Mouse (Mus musculus): ENCODE data around the gene Stra8. TPM values are rescaled to one million over a fixed set of nuclear protein-coding genes. Genes with fewer than 3 reads are reported as not detected.

Gene Stra8
- polyA plus RNA-seq, 1 experiment from 2014 or later, result not detected

DNA sequence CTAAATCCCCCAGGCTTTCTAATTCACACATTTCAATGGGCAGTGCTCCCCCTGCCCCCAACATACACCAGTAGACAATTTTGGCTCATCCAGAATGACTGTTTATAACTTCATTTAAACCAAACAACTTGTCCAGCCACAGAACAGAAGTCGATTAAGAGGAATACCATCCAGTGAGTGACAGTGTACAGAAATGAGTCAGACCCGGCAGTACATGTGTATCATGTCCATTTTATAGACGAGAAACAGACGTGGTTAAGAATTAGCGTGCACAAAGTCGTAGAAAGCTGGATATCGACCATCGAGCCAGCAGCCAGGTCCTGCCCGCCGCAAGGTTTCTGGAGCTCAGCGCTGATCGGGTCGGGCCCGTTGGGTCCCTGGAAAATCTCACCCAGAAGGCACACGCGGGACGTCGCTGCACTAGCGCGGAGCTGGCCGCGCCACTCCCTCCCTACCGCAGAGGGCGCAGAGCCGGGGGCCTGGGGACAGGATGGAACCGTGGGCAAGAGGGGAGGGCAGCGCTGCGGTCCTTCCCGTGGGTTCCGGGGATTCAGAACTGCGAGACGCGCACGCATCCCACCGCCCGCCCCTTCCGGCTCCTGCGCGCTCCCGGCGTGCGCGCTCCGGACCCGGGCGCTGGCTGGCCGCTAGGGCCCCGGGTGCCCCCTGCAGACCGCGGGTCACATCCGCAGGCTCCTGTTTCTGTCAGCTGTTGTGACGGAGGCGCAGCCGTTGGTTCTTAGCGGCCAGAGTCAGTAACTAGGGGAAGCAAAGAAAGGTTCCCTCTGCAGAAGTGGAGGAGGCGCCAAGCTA is 42.2 kb upstream of the Stra8 start, which contains the start of gene Cyren:
Cyren (minus strand) TSS at position 552 of the 813 bp plus-strand sequence.
- ATAC-seq (replicated peaks; ENCODE audit: low FRiP score) (peak; percentile 79), DNase-seq (ENCODE audit: low spot score) (peak; percentile 91)
- H3K27ac ChIP-seq (ENCODE audit: low read depth, low read length), result peak within 1 kb of the TSS; percentile 94
- H3K4me3 ChIP-seq (ENCODE audit: low read depth, low read length), result peak within 1 kb of the TSS; percentile 71
- under 1% methylated on average over 55 of the region's 56 CpGs for WGBS
- H3K36me3 ChIP-seq (ENCODE audit: control insufficient read depth, insufficient read depth, low read length), result peaks cover 19% of the 10 kb centered on the region
- H3K9ac ChIP-seq (ENCODE audit: low read depth, low read length), result peak within 1 kb of the TSS; percentile 85
- H3K4me1 ChIP-seq (replicated peaks; ENCODE audit: control insufficient read depth, insufficient read depth, low read length), result peaks cover 40% of the 10 kb centered on the region
- H3K9me3 ChIP-seq (ENCODE audit: control insufficient read depth, low read length), result no peaks in the 10 kb centered on the region
- H3K27me3 ChIP-seq (replicated peaks; ENCODE audit: control insufficient read depth, insufficient read depth, low read length), result no peaks in the 10 kb centered on the region
- peak within 1 kb of the TSS; percentile 85 for H3K4me2 ChIP-seq

DNA sequence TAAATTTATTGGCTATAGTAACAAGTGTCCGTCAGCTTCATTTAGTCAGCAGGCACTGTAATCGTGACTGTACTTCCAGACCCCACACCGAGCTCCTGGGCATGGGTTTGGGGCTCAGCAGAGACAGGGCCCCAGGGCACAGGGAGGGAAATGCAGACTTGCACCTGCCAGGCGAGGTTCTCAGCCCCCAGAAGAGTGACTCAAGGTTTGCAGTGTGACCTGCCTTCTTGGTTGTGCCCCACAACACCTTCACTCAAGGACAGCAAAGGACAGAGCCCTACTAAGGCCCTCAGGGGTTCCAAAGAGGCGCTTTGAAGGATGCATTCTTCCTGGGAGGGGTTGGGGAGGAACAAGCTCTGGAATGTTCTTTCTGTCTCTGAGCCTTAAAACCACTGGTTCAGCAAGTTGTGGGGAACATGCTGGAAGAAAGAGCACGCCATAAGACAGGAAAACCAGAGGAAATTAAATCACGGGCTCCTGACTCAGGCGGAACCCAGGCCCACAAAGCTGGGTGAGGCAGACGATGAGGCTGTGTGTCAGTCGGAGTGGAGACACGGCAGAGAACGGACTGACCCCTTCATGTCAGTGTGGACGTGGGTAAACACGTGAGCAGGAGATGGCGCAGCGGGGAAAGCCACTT is 40.7 kb upstream of the Stra8 start:
- no peaks in the 10 kb centered on the region for H3K9me3 ChIP-seq (ENCODE audit: control insufficient read depth, low read length)
- no peaks in the 10 kb centered on the region for H3K27me3 ChIP-seq (replicated peaks; ENCODE audit: control insufficient read depth, insufficient read depth, low read length)
- ATAC-seq (replicated peaks; ENCODE audit: low FRiP score), result no peak
- H3K36me3 ChIP-seq (ENCODE audit: control insufficient read depth, insufficient read depth, low read length), result peaks cover 15% of the 10 kb centered on the region
- H3K9ac ChIP-seq (ENCODE audit: low read depth, low read length), result no peak overlapping the region
- 89% methylated on average over 16 of the region's 16 CpGs for WGBS
- H3K4me1 ChIP-seq (replicated peaks; ENCODE audit: control insufficient read depth, insufficient read depth, low read length), result peaks cover 35% of the 10 kb centered on the region
- no peak overlapping the region for H3K4me2 ChIP-seq
- no peak overlapping the region; the same call in 1 of the 2 replicates for H3K27ac ChIP-seq (ENCODE audit: low read depth, low read length)
- DNase-seq (ENCODE audit: low spot score), result no peak
- no peak overlapping the region for H3K4me3 ChIP-seq (ENCODE audit: low read depth, low read length)

DNA sequence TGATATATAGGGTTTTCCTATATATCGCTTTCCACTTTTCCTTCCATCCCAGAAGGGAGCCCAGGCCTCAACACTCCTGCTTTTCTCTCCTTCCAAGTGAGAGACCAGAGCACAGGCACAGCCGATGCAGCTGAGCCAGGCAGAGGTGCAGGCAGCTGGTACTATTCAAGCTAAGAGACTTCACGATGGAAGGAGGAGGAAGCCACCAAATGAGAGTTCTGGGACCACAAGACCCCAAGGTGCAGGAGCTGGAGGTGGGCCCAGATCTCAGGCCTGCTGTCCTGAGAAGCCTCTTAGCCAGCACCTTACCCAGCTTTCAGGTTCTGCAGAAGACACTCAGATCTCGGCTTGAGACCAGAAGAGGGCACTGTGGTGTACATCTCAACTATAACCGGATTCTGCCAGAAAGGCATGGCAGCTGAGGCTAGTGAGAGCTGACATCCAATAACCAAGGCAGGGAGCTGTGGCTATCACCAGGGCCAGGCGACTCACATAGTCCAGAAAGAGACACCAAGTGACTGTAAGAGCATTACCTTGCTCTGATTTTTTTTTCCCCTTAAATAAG is 40.0 kb upstream of the Stra8 start:
- DNase-seq (ENCODE audit: low spot score) (no peak), ATAC-seq (replicated peaks; ENCODE audit: low FRiP score) (no peak)
- H3K9ac ChIP-seq (ENCODE audit: low read depth, low read length), result no peak overlapping the region
- H3K4me2 ChIP-seq, result no peak overlapping the region
- WGBS, result 66% methylated on average over 6 of the region's 6 CpGs
- no peaks in the 10 kb centered on the region for H3K27me3 ChIP-seq (replicated peaks; ENCODE audit: control insufficient read depth, insufficient read depth, low read length)
- peaks cover 28% of the 10 kb centered on the region for H3K4me1 ChIP-seq (replicated peaks; ENCODE audit: control insufficient read depth, insufficient read depth, low read length)
- H3K36me3 ChIP-seq (ENCODE audit: control insufficient read depth, insufficient read depth, low read length), result peaks cover 17% of the 10 kb centered on the region
- H3K27ac ChIP-seq (ENCODE audit: low read depth, low read length), result no peak overlapping the region
- no peaks in the 10 kb centered on the region for H3K9me3 ChIP-seq (ENCODE audit: control insufficient read depth, low read length)
- no peak overlapping the region for H3K4me3 ChIP-seq (ENCODE audit: low read depth, low read length)

DNA sequence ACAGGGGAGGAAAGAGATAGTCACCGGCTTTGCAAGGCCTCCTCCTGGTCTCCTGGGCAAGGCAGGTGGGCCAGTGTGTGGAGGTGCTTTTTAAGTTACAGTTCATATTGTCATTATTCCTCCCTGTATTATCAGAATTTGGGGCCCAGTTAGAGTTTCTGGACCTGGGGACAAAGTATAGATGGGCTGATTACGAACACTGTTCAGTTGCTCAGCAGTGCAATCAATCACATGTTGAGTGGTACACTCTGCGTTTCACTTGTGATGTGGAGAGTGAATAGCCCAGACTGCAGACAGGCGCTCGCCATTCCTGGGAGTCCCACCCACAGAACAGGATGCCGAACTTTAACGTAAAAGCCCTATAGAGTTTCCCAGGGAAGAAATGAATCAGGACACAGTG is 35.2 kb upstream of the Stra8 start:
- Histone ChIP-seq H3K27ac (ENCODE audit: low read depth, low read length) (no peak overlapping the region), H3K36me3 (ENCODE audit: control insufficient read depth, insufficient read depth, low read length) (peaks cover 35% of the 10 kb centered on the region), H3K9me3 (ENCODE audit: control insufficient read depth, low read length) (no peaks in the 10 kb centered on the region), H3K4me2 (no peak overlapping the region), H3K4me1 (replicated peaks; ENCODE audit: control insufficient read depth, insufficient read depth, low read length) (no peaks in the 10 kb centered on the region), H3K9ac (ENCODE audit: low read depth, low read length) (no peak overlapping the region), H3K4me3 (ENCODE audit: low read depth, low read length) (no peak overlapping the region), H3K27me3 (replicated peaks; ENCODE audit: control insufficient read depth, insufficient read depth, low read length) (no peaks in the 10 kb centered on the region)
- 86% methylated on average over 7 of the region's 7 CpGs for WGBS
- ATAC-seq (replicated peaks; ENCODE audit: low FRiP score) (no peak), DNase-seq (ENCODE audit: low spot score) (no peak)

DNA sequence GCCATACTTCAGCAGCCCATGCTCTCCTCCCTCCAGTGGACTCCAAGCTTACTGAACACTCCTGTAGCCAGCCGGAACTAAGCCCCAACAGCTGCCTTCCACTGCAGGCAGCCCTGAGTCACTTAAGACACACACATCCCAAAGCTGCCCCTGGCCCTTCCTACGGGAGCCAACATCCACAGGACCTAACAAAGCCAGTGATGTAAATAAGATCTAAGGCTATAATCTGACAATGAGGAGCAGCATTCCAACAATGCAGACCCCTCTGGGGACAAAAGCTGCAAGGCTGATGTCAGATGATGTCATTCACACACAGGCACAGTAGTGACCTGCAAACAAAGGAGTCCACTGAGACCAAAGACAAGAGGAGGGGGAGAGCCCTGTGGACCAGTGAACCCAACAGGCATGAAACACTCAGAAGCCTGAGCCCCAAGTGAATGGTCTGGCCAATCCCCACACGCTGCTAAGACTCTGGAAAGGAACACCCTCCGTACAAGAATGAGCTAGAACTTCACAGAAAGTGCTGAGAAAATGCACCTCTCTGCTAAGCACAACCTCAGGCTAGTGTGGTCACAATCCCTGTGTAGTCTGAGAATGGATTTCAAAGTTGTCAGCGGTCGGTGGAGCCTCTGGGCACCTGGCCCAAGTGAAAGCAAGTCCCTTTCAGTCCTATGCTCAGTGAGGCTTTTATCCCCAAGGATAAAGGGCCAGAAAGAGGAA is 32.7 kb upstream of the Stra8 start:
- Histone ChIP-seq H3K4me3 (ENCODE audit: low read depth, low read length) (no peak overlapping the region), H3K9me3 (ENCODE audit: control insufficient read depth, low read length) (no peaks in the 10 kb centered on the region), H3K36me3 (ENCODE audit: control insufficient read depth, insufficient read depth, low read length) (peaks cover 34% of the 10 kb centered on the region), H3K4me1 (replicated peaks; ENCODE audit: control insufficient read depth, insufficient read depth, low read length) (no peaks in the 10 kb centered on the region), H3K9ac (ENCODE audit: low read depth, low read length) (no peak overlapping the region), H3K27me3 (replicated peaks; ENCODE audit: control insufficient read depth, insufficient read depth, low read length) (no peaks in the 10 kb centered on the region), H3K27ac (ENCODE audit: low read depth, low read length) (no peak overlapping the region), H3K4me2 (no peak overlapping the region)
- WGBS, result 84% methylated on average over 6 of the region's 6 CpGs
- ATAC-seq (replicated peaks; ENCODE audit: low FRiP score), result no peak
- DNase-seq (ENCODE audit: low spot score), result no peak

DNA sequence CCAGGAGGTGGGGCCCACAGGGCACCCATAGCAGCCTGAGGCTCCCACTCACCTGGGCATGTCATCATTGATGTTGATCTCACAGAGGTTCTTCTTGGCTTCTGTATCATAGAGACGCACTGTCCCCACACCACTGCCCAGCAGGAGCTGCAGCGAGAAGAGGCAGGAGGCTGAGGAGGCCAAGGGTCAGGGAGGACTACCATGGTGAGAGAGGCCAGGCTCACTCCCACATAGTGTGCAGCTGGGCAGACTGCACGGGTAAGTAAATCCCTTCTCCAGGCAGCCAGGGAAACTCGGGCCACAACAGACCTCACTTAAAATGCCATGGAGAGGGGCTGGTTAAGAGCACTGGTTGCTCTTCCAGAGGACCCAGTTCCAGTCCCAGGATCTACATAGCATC is 30.8 kb upstream of the Stra8 start:
- no peak overlapping the region for H3K27ac ChIP-seq (ENCODE audit: low read depth, low read length)
- 76% methylated on average over 4 of the region's 4 CpGs for WGBS
- no peaks in the 10 kb centered on the region for H3K27me3 ChIP-seq (replicated peaks; ENCODE audit: control insufficient read depth, insufficient read depth, low read length)
- peaks cover 50% of the 10 kb centered on the region for H3K36me3 ChIP-seq (ENCODE audit: control insufficient read depth, insufficient read depth, low read length)
- no peak overlapping the region for H3K4me2 ChIP-seq
- no peak overlapping the region for H3K9ac ChIP-seq (ENCODE audit: low read depth, low read length)
- no peaks in the 10 kb centered on the region for H3K4me1 ChIP-seq (replicated peaks; ENCODE audit: control insufficient read depth, insufficient read depth, low read length)
- H3K4me3 ChIP-seq (ENCODE audit: low read depth, low read length), result no peak overlapping the region
- no peaks in the 10 kb centered on the region for H3K9me3 ChIP-seq (ENCODE audit: control insufficient read depth, low read length)
- DNase-seq (ENCODE audit: low spot score) (no peak), ATAC-seq (replicated peaks; ENCODE audit: low FRiP score) (no peak)

DNA sequence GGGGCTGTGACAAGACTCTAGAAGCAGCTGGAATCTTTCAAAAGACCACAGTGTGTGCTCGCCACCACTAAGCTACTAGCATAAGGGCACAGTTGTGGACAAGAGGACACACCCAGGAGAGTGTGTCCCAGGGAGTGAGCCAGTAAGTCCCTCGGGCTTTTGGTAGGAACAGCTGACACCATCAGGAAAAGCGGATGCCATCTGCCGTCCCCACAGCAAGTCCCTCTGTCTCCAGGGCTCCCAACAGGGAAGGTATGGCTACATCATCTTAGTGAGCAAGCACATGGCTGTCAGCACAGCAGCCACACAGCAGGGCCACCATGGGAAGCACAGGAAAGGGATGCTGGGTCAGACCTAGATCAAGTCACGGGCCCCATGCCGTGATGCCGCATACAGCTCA is 24.4 kb upstream of the Stra8 start:
- H3K36me3 ChIP-seq (ENCODE audit: control insufficient read depth, insufficient read depth, low read length), result peaks cover 48% of the 10 kb centered on the region

DNA sequence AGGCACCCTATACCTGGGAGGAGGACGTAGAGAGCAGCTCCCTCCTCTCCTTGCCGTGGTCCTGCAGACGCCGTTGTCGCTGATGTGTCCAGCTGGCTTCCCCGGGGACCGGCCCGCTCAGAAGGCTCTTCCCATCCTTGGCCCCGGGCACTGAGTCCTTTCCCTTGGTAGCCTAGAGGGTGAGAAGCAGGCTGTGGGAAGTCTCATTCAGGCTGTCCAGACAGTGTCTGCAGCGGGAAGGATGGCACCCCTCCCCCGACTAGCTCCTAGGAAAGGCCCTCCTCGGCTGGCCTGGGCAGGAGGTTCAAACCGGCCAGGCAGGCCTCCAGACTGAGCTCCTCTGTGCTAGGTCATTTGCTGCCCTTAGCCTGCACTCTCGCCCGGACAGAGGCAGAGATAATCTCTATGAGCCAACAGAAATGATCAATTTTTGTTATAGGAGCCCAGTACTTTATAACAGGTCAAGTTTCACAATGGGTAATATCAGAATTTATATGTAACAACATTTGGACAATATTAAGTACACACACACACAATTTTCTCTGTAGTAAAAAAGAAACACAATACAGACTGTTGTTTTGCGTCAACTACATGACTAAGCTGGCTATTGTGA is 23.7 kb upstream of the Stra8 start:
- Histone ChIP-seq H3K4me3 (ENCODE audit: low read depth, low read length) (no peak overlapping the region), H3K9ac (ENCODE audit: low read depth, low read length) (no peak overlapping the region), H3K4me1 (replicated peaks; ENCODE audit: control insufficient read depth, insufficient read depth, low read length) (peaks cover 4% of the 10 kb centered on the region), H3K27ac (ENCODE audit: low read depth, low read length) (no peak overlapping the region), H3K4me2 (no peak overlapping the region), H3K36me3 (ENCODE audit: control insufficient read depth, insufficient read depth, low read length) (peaks cover 51% of the 10 kb centered on the region), H3K27me3 (replicated peaks; ENCODE audit: control insufficient read depth, insufficient read depth, low read length) (no peaks in the 10 kb centered on the region), H3K9me3 (ENCODE audit: control insufficient read depth, low read length) (no peaks in the 10 kb centered on the region)
- DNase-seq (ENCODE audit: low spot score) (no peak), ATAC-seq (replicated peaks; ENCODE audit: low FRiP score) (no peak)
- WGBS, result 77% methylated on average over 16 of the region's 16 CpGs

More for the DNA sequence above, 24.4 kb upstream of the Stra8 start:
- Histone ChIP-seq H3K9ac (ENCODE audit: low read depth, low read length) (no peak overlapping the region), H3K27ac (ENCODE audit: low read depth, low read length) (no peak overlapping the region), H3K9me3 (ENCODE audit: control insufficient read depth, low read length) (no peaks in the 10 kb centered on the region), H3K4me2 (no peak overlapping the region), H3K4me3 (ENCODE audit: low read depth, low read length) (no peak overlapping the region), H3K4me1 (replicated peaks; ENCODE audit: control insufficient read depth, insufficient read depth, low read length) (peaks cover 4% of the 10 kb centered on the region), H3K27me3 (replicated peaks; ENCODE audit: control insufficient read depth, insufficient read depth, low read length) (no peaks in the 10 kb centered on the region)
- 93% methylated on average over 7 of the region's 7 CpGs for WGBS
- ATAC-seq (replicated peaks; ENCODE audit: low FRiP score) (no peak), DNase-seq (ENCODE audit: low spot score) (no peak)
